Mouse (Mus musculus): Measurements from ENCODE around the gene Plxnb3. TPM values are rescaled to one million over a fixed set of nuclear protein-coding genes. Genes with fewer than 3 reads are reported as not detected.

The Plxnb3 gene
- polyA plus RNA-seq (2017; shearing (Covaris generic)): 0.21 TPM

GRCm38 (mm10) chrX:73756334-73757140 lies at the start of gene Plxnb3:
Gene Plxnb3 (plus strand): TSS chrX:73757090.

GRCm38 (mm10) chrX:73716109-73716661 lies 40.7 kb upstream of the Plxnb3 start, which contains the start of the genes Bcap31 and Abcd1:
Gene Bcap31 (minus strand): TSS chrX:73716175.
Gene Abcd1 (plus strand): TSS chrX:73716597.

GRCm38 (mm10) chrX:73774168-73774760 lies 17.4 kb downstream of the Plxnb3 start, which contains the start of gene Srpk3:
Gene Srpk3 (plus strand): TSS chrX:73774405.

GRCm38 (mm10) chrX:73786364-73787224 lies 29.7 kb downstream of the Plxnb3 start, which contains the start of the genes Idh3g and Ssr4:
Gene Idh3g (minus strand): TSS chrX:73786897.
Gene Ssr4 (plus strand): TSS chrX:73787028.

Other genes starting within 250 kb of the Plxnb3 start
- gene Dusp9, start 117.7 kb upstream of the Plxnb3 start, polyA plus RNA-seq (2017; shearing (Covaris generic)): not detected
- 2.1 TPM for gene Pnck, start 97.0 kb upstream of the Plxnb3 start, polyA plus RNA-seq (2017; shearing (Covaris generic))
- gene Slc6a8, start 83.9 kb upstream of the Plxnb3 start, polyA plus RNA-seq (2017; shearing (Covaris generic)): not detected
- 197 TPM for gene Bcap31, start 40.9 kb upstream of the Plxnb3 start, polyA plus RNA-seq (2017; shearing (Covaris generic))
- 15.5 TPM for gene Abcd1, start 40.5 kb upstream of the Plxnb3 start, polyA plus RNA-seq (2017; shearing (Covaris generic))
- gene Srpk3, start 17.3 kb downstream of the Plxnb3 start, polyA plus RNA-seq (2017; shearing (Covaris generic)): 0.68 TPM
- 168 TPM for gene Idh3g, start 29.8 kb downstream of the Plxnb3 start, polyA plus RNA-seq (2017; shearing (Covaris generic))
- gene Ssr4, start 29.9 kb downstream of the Plxnb3 start, polyA plus RNA-seq (2017; shearing (Covaris generic)): 217 TPM
- 0.10 TPM for gene Pdzd4, start 67.9 kb downstream of the Plxnb3 start, polyA plus RNA-seq (2017; shearing (Covaris generic))
- gene Avpr2, start 135.0 kb downstream of the Plxnb3 start, polyA plus RNA-seq (2017; shearing (Covaris generic)): 1.5 TPM
- gene L1cam, start 139.0 kb downstream of the Plxnb3 start, polyA plus RNA-seq (2017; shearing (Covaris generic)): 24.8 TPM
- 216 TPM for gene Arhgap4, start 164.8 kb downstream of the Plxnb3 start, polyA plus RNA-seq (2017; shearing (Covaris generic))
- gene Naa10, start 164.9 kb downstream of the Plxnb3 start, polyA plus RNA-seq (2017; shearing (Covaris generic)): 116 TPM
- 1.8 TPM for gene Renbp, start 173.8 kb downstream of the Plxnb3 start, polyA plus RNA-seq (2017; shearing (Covaris generic))
- 31.7 TPM for gene Hcfc1, start 209.3 kb downstream of the Plxnb3 start, polyA plus RNA-seq (2017; shearing (Covaris generic))

All from effector memory CD4-positive, alpha-beta T cell, adult 7 months (primary cell).